In genomic region chr4:101669811-101670210, GRCm38 (mm10) we compare ENCODE assay signal across 22 mouse cellular contexts. TPM values are rescaled to one million over a fixed set of nuclear protein-coding genes. Genes with fewer than 3 reads are reported as not detected.
"Had no signal": no experiment of that assay in that cellular context is flagged by ENCODE, and none has a peak within 500 bp of the region (broad histone marks: within the 10 kb centered on the region; RNA-seq: fewer than 3 reads in every experiment).

No protein-coding gene starts in this region.

- DNase-seq: kidney, adult 11 months; kidney, adult 9 months; kidney, postnatal 14 days; layer of hippocampus, adult 9-11 months; liver, embryonic 13.5 days; lung, adult 2 months; lung, postnatal 14 days; lung, postnatal 4 days; right cerebral cortex, adult 18-20 months; right cerebral cortex, postnatal 14 days; spleen, adult 18-20 months; thymus, adult 2 months; thymus, postnatal 14 days; thymus, postnatal 4 days had no signal

- H3K4me2 ChIP-seq: liver, embryonic 13.5 days; midbrain, embryonic 12.5 days; midbrain, embryonic 15.5 days; neural tube, embryonic 12.5 days; neural tube, embryonic 15.5 days had no signal

- H3K36me3 ChIP-seq: liver, embryonic 13.5 days; midbrain, embryonic 12.5 days; midbrain, embryonic 15.5 days; neural tube, embryonic 12.5 days; neural tube, embryonic 15.5 days had no signal

- H3K27me3 ChIP-seq: liver, embryonic 13.5 days; midbrain, embryonic 12.5 days; midbrain, embryonic 15.5 days; neural tube, embryonic 12.5 days; neural tube, embryonic 15.5 days had no signal

- H3K4me3 ChIP-seq: layer of hippocampus, adult 2 months; left cerebral cortex, adult 2 months; liver, embryonic 13.5 days; midbrain, embryonic 12.5 days; midbrain, embryonic 15.5 days; neural tube, embryonic 12.5 days; neural tube, embryonic 15.5 days had no signal

RNA-seq across cellular contexts. Expression of gene Lepr, which starts 47.4 kb away (rescaled TPM):
- total RNA-seq: megakaryocyte-erythroid progenitor cell, adult 5-6 weeks; monocyte, adult 5-6 weeks had no signal
